Mouse (Mus musculus) olfactory bulb, adult 2 months (tissue): ENCODE measurements at regions not wholly inside any gene's neighbourhood (a gene's known extent, or its start where the extent isn't known, plus 50 kb on each side); places are given as distances from the start of the nearest gene placed in this dataset.

Experiments
- H3K27ac ChIP-seq: fragments of 200-500 bp; 2 replicates; pipeline ENCODE4 v1.5.1; 2012; ENCODE audit warnings: low read depth, low read length; ENCODE audit not compliant: insufficient read depth
- H3K4me1 ChIP-seq: fragments of 200-500 bp; 2 replicates; pipeline ENCODE4 v1.6.1; 2012; ENCODE audit warnings: low read length; ENCODE audit not compliant: control insufficient read depth, insufficient read depth
- H3K4me3 ChIP-seq: fragments of 200-500 bp; 2 replicates; pipeline ENCODE4 v1.5.1; 2012; ENCODE audit warnings: mild to moderate bottlenecking, low read depth, low read length, moderate library complexity; ENCODE audit not compliant: insufficient read depth
- CTCF ChIP-seq: fragments of 200-500 bp; IDR thresholded peaks from 2 replicates; pipeline ENCODE4 v1.5.1; 2012; ENCODE audit warnings: low read depth, mild to moderate bottlenecking, low read length, moderate library complexity; ENCODE audit not compliant: insufficient read depth
- POLR2A ChIP-seq: fragments of 200-500 bp; IDR thresholded peaks from 2 replicates; pipeline ENCODE4 v1.6.1; 2012; ENCODE audit warnings: mild to moderate bottlenecking, low read depth, low read length, moderate library complexity; ENCODE audit not compliant: insufficient read depth
- WGBS: fragments of 180-500 bp; shearing (Covaris S2); methylation state at CpG from one replicate; pipeline ENCODE4 v1.1.7; 2018; 5-methylcytosine and 5-hydroxymethylcytosine counted together

DNA sequence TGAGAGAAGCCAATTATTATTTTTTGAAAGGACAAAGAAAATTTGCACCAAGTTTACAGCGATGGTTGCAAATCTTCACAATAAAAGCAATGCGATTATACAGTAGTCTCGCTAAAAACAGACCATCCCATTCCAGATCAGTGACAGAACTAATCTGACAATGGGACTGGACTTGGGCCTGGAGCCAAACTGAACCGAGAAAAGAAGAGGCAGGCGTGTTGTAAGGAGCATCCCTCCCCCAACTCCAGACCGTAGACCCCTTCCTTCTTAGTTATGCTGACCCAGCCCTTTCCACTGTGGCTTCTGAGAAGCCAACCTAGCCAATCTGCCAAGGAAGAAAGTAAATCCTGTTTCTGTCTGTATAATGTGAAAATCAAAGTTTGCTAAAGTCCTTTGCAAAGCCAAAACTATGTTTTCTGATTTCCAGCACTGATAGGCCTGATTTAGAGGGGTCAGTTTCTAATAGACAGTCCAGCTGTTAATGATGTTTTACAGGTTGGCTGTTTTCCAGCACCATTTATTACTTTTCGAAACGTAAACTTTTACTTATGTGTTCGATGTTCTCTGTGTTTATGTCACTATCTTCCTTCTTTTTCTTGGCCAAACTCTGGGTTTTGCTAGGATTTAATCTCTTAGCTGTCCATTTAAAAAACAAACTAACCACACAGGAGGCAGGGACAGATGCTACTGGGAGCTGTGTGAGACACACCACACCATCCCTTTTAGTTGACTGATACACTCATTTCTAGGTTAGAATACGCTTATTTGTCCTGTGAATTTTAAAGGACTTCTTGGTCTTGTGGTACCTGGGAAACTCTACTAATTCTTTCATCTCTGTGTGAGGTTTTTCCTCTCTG, 301.5 kb downstream of the Lmo7 start:
- TF ChIP-seq POLR2A (no peak), CTCF (no peak)
- WGBS, result 59% methylated on average over 10 of the region's 10 CpGs
- no peaks in the 10 kb centered on the region for H3K4me1 ChIP-seq
- no peak overlapping the region for H3K4me3 ChIP-seq
- H3K27ac ChIP-seq, result no peak overlapping the region

GRCm38 (mm10) chr14:102024646-102025045, 294.9 kb downstream of the Lmo7 start:
- no peak for TF ChIP-seq CTCF
- TF ChIP-seq POLR2A, result no peak
- H3K4me3 ChIP-seq, result no peak overlapping the region
- WGBS, result 85% methylated on average over 3 of the region's 3 CpGs

DNA sequence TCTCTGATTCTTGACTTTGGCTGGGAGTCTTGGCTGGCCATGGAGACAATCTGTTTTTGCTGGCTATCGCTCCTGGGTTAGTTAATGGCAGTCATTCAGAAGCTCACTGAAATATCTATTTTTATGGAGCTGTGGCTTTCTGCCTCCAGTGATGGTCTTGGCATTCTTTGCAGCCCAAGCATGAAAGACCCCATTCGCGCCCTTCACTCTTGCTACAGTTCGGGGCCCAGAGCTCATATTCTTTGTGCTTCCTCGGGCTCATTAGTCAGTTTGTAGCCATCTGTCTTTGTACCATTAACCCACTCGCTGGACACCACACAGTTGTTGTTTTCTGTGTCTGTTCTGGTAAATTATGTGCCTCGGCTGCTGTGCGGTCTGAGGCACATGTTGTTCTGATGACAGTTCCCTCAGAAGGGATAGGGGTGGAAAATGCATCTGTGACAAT, 290.4 kb downstream of the Lmo7 start:
- 53% methylated on average over 8 of the region's 8 CpGs for WGBS
- H3K27ac ChIP-seq, result no peak overlapping the region
- no peak overlapping the region for H3K4me3 ChIP-seq
- TF ChIP-seq POLR2A (no peak), CTCF (no peak)
- H3K4me1 ChIP-seq, result no peaks in the 10 kb centered on the region

More at GRCm38 (mm10) chr14:102024646-102025045, 294.9 kb downstream of the Lmo7 start:
- Histone ChIP-seq H3K4me1 (no peaks in the 10 kb centered on the region), H3K27ac (no peak overlapping the region)

GRCm38 (mm10) chr14:102019320-102019719, 289.6 kb downstream of the Lmo7 start:
- TF ChIP-seq POLR2A, result no peak
- TF ChIP-seq CTCF, result no peak
- H3K27ac ChIP-seq, result no peak overlapping the region
- H3K4me1 ChIP-seq, result no peaks in the 10 kb centered on the region
- H3K4me3 ChIP-seq, result no peak overlapping the region
- WGBS, result 90% methylated on average over 2 of the region's 2 CpGs

GRCm38 (mm10) chr14:102016572-102016971, 286.8 kb downstream of the Lmo7 start:
- no peak for TF ChIP-seq POLR2A
- TF ChIP-seq CTCF, result no peak
- H3K27ac ChIP-seq, result no peak overlapping the region

DNA sequence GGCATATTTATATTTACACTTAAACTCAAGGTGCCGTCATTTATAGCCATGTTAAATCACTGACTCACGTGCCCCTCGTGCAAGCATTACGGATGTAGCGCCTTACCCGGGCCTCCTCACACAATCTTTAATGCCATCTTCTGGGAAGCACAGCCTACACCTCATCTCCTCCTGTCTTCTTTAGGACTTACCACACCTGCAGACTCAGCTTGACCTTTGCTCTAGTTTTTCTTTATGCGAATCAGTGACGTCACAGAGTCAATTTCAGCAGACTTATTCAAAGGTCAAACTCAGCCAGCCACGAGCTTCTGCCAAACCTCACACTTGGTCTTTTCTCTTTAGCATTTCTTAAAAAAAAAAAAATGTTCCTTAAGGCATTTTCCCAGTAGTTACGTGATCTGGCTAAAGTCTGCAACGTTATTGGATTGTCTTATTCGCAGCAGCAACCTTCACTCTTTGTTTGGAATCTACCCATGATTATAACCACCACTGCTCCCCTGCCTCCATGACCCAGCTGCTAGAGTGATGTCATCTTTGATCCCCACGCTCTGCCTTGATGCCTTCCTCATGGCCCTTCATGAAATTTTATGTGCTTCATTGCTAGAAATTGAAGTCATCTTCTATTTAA, 285.3 kb downstream of the Lmo7 start:
- H3K4me3 ChIP-seq, result no peak overlapping the region
- TF ChIP-seq POLR2A, result no peak
- TF ChIP-seq CTCF, result no peak
- H3K27ac ChIP-seq, result no peak overlapping the region
- H3K4me1 ChIP-seq, result no peaks in the 10 kb centered on the region
- WGBS, result 88% methylated on average over 13 of the region's 13 CpGs

More at GRCm38 (mm10) chr14:102016572-102016971, 286.8 kb downstream of the Lmo7 start:
- Histone ChIP-seq H3K4me3 (no peak overlapping the region), H3K4me1 (no peaks in the 10 kb centered on the region)

DNA sequence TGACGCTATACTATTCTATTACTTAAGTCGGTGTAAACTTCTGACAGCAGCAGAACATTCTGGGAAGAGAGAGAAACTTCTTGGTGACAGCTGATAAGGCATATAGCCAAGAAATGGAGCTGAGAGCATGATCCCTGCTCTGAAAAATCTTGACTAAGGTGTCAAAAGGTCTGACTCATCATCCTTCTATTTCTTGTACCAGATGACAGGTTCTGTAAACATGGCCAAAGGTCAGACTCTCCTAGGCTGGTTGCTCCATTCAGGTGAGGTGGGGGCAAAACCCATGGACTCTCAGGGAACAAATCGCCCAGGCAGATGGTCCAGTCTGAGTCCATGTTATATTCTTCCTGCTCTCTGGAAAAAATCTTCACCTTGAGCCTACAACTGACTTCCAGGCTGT, 283.5 kb downstream of the Lmo7 start:
- H3K27ac ChIP-seq, result no peak overlapping the region
- TF ChIP-seq CTCF, result no peak
- no peak for TF ChIP-seq POLR2A
- no peaks in the 10 kb centered on the region for H3K4me1 ChIP-seq
- H3K4me3 ChIP-seq, result no peak overlapping the region
- WGBS, result 84% methylated on average over 3 of the region's 3 CpGs

GRCm38 (mm10) chr14:101997535-101997934, 267.8 kb downstream of the Lmo7 start:
- 48% methylated on average over 4 of the region's 4 CpGs for WGBS
- H3K4me1 ChIP-seq, result no peaks in the 10 kb centered on the region
- no peak overlapping the region for H3K4me3 ChIP-seq
- TF ChIP-seq CTCF (no peak), POLR2A (no peak)
- no peak overlapping the region for H3K27ac ChIP-seq

GRCm38 (mm10) chr14:101984401-101984800, 254.6 kb downstream of the Lmo7 start:
- no peaks in the 10 kb centered on the region for H3K4me1 ChIP-seq
- WGBS, result 12% methylated on average over 2 of the region's 2 CpGs
- TF ChIP-seq POLR2A (no peak), CTCF (no peak)

More at GRCm38 (mm10) chr14:101984401-101984800, 254.6 kb downstream of the Lmo7 start:
- H3K27ac ChIP-seq, result no peak overlapping the region
- H3K4me3 ChIP-seq, result no peak overlapping the region
